Mouse (Mus musculus) monocyte, adult 5-6 weeks (primary cell): ENCODE data around the gene Fgfr2. TPM values are rescaled to one million over a fixed set of nuclear protein-coding genes. Genes with fewer than 3 reads are reported as not detected.

Experiments used
- ATAC-seq: fragments of 153-309, 156-312 bp; replicated peaks from 2 replicates; pipeline ENCODE4 v1.8.0; 2017; ENCODE audit warnings: mild to moderate bottlenecking; ENCODE audit not compliant: low TSS enrichment, insufficient number of reproducible peaks, severe bottlenecking, poor library complexity, low FRiP score
- total RNA-seq: library from RNA; stranded (forward); fragments of 200-1000, 200-491, 200-594 nt; gene quantifications from 3 replicates; pipeline ENCODE4 v1.2.3, GENCODE M21; 2017

The Fgfr2 gene
- total RNA-seq, 1 experiment from 2014 or later = not detected

DNA sequence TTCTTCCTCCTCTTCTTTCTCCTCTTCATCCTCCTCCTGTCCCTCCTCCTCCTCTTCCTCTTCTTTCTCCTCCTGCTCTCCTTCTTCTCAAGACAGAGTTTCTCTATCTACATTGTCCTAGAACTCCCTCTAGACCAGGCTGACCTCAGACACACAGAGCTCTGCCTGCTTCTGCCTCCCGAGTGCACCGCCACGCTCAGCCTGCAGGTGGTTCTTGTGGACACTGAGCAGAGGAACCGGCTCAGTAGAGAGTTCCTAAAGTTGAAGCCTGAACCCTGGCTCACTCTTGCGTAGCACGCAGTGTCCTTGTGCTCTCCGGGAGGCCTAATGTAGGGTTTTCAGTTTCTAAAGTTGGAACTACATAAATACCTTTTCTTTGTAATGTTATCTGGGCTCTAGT, 418.0 kb downstream of the Fgfr2 start:
- ATAC-seq = no peak

DNA sequence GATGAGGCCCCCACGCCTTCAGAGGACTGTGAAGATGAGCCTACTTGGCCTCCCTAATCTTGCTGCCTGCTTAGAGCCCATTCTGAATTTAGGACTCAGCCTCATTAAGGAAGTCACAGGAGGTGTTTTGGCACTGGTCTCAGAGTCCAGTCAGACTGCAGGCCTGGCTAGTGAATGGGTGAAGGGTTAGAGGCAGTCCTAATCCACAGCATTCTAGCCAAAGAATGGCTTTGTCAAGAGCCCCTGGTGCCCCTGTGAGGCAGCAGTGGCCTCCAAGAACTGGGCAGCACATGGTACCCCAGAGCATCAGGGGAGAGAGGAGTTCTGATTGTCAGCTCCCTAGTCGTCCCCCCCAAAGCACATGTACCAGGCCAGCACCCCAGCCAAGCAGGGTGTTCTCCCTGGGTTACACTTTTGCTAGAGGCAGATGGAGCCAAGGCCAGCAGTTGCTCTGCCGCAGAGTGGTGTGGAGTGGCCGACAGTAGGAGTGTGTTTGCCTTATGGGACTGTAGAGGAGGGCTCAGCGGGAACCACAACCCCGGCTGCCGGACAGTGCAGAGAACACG, 418.8 kb downstream of the Fgfr2 start:
- ATAC-seq = no peak

DNA sequence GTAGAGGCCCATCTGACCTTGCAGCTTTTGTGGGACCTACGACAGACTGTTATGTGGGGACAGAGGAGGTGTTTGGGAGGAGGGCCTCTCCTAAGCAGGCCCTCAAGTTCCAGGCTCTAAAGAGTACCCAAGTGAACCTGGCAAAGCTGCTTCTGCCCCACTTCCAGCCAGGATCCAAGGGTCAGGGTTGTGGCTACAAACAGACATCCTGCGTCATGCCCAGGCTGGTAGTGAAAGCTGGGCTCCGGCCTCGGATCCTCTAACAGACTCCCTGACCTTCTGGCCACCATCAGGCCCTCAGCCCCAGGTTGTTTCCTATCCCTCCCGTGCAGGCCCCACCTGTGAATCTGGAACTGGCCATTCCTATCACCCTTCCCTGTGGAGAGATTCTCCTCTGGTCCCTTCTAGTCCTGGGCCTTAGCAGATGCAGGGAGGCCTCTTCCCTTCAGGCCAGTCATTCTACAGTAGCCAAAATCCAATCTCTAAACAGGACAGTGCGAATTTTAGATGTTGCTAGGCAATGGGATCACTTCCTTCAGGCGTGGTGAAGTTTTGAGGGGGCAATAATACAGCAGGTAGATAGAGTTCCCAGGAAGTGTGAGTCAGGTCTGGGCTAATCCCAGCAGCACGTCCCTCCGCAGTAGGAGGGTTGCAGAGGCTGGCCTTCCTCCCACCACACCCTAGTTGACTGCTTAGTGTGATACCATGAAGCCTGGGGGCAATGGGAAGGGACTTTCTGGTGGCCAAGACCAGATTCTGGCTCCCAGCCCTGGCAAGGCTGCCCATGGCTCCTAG, 419.4 kb downstream of the Fgfr2 start:
- no peak for ATAC-seq

DNA sequence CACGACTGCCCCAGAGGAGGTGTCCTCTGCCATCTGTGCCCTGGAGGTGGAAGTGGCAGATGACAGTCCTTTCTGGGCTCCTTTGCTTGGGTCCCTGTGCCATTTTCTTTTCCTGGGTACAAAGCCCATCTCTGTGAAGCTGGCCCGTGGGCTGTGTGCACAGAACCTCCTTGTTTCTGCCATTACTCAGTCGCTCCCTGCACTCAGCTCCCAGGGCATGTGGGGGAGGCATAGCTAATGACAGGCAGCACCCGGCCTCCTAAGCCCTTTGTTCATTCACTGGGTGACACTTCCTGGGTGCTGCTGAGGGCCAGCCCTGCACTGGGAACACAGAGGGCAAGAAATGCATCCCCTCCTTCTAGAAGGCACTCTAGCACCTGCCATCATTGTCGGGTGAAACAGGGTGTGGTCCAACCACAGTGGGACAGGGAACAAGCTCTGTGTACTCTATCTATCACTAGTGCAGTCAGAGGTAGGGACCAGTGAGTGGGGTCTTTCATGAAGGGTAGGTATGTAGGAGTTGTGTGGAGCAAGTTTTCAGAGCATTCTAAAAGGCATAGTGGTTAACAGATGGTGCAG, 420.6 kb downstream of the Fgfr2 start:
- no peak for ATAC-seq

DNA sequence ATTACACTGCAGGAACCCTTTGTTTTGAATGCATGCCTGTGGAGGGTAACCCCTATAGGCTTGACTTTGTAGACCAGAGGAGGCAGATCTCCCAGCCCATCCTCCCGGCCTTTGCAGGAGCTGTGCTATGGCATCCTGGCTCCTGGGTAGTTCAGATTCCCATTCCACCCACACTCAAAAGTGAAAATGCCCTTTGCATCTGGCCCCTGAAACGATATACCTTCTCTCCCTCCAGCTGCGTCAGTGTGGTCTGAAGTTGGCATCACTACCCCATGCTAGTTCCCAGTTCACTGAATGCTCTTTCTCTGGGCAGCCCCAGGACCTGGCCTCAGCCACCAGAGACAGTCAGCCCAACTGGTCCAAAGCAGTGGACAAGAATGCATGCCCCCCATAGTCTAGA, 421.1 kb downstream of the Fgfr2 start:
- ATAC-seq = no peak

DNA sequence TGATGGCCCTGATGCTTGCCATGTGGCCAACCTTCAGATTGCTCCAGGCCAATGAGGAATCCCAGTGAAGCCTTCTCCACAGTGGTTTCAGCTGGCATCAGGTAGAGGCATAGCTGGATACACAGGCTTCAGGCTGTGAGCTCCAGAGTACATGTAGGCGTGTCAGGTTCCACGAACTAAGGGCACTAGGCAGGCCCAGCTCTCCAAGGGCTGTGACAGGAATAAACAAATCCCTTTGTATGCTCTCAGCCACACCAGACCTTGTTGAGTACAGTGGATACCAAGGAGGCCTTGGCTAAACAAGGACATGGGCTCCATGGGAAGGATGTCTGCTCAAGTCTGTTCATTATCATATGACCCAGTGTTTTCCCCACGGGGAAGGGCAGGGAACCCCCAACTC, 421.7 kb downstream of the Fgfr2 start:
- ATAC-seq = no peak

DNA sequence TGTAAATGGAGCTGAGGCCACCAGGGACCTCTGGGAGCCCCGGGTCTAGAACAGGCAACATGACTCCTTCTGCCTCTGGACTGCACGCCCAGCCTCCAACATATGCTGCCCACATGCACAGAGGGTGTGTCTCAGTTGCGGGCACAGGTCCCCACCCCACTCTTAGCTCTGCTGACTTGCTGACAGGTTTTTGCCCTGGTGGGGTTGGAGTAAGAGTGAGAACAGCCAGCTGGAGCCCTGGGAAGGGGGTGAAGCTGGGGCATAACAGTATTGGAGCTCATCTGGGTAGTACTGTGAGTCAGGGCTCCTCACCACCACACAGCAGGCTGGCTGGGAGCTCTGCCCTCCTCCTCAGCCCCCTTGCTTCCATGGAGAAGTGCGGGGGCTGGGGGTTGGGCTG, 423.0 kb downstream of the Fgfr2 start:
- no peak for ATAC-seq

DNA sequence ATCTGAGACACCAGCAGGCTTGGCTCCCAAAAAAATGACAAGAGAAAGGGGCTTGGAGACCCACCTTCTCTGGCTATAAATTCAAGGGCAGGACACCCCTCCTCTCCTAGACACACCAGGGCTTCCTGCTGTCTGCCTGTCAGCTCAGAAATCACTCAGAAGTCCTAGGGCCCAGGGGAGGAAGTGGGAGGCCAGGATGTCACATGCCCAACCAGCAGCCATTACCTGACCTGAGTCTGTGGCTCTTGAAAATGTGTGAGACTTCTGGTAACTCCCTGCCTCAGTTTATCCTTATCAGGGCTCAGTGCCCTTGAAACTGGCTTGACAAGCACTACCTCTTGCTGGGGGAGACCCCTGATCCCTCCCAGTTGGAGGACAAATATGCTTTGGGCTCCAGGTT, 423.5 kb downstream of the Fgfr2 start:
- ATAC-seq = no peak

DNA sequence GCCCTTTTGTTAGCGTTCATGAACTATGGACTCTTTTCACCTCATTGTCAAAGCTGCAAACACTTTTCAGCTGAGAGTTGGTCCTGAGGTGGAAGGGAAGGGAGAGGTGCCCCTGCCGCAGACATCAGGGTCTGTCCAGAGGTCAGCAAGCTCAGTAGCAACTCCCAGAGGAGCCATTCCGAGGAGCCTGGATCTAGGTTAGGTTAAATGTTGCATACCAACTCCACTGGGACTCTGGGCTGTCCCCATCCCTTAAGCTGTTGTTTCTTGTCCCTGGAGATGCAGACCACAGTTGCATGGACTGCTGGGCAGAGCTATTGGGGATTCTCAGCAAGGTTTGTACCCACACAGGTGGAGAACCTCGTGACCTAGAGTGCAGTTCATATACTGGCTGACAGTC, 424.0 kb downstream of the Fgfr2 start:
- ATAC-seq = no peak

DNA sequence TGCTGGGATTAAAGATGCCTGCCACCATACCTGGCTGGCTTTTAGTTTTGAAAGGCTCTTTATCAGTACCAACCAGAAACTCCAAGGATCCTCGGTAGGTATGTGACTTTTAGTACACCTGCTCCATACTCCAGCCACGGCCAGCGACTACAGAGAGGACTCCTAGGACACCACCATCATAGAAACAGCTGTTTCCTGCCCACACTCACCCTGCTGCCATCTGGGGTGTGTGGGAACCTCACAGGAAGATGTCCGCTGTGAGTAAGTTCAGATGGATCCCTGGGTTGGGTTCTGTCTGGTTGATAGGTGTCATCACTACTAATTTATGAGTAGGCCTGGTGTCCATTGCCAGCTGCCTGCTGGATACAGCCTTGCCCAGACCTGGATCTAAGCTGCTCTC, 424.4 kb downstream of the Fgfr2 start:
- no peak for ATAC-seq

DNA sequence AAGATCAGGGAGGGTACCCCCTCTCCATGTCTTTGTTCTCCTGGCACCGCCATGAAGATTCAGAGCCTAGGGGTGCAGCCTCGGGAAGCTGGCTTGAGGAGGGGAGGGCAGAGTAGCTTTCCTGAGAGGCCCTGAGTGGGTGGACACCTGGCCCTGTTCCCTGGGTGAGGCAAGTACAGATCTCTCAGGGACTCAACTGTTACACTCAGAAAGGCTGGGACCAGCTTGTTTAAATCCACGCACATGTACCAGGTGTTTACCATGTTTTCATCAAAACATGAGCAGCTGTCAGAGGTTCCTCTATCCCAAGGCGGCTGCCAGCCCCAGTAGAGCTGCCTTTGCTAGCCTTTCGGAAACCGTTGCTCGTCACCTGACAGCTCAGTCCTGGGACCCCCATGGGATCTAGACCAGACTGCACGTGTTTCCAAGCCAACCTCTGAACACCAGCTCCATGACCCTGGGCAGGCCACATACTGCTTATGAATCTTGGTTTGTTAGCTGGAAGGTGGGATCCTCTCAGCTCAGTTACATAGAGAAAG, 425.8 kb downstream of the Fgfr2 start:
- ATAC-seq = no peak

DNA sequence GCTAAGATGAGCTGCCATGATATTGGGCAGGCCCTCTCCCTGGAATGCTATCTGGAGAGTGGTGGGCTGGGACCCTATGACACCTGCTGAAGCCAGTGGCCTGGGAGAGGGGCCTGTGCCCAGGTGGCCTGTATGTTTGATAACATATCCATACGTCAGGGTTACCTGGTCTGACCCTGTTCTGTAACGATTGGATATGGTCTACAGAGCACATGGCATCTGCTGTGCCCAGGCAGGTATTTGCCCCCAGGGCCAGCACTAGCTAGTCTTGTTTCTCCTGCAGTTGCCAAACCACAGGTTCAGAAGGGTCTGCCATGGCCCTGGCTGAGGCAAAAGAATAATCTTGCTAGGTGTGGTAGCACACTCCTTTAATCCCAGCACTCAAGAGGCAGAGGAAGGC, 429.6 kb downstream of the Fgfr2 start:
- no peak for ATAC-seq

DNA sequence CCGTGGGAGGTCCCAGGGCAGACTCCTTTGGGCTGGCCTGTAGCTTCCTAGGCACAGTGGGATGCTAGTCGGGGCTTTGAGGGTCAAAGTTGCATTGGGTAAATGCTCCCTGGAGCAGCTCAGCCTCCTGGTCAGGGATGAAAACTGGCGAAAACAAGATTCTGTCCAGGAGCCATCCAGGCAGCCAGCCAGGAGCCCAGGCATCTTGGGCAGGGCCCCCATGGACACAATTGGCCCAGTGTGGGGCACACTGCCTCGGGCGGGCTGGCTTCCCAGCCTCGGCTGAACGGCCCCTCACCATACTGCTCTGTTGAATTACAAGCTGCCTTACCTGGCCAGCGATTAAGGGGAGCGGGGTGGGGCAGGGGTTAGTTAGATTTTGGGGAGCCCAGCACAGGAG, 430.4 kb downstream of the Fgfr2 start:
- no peak for ATAC-seq

DNA sequence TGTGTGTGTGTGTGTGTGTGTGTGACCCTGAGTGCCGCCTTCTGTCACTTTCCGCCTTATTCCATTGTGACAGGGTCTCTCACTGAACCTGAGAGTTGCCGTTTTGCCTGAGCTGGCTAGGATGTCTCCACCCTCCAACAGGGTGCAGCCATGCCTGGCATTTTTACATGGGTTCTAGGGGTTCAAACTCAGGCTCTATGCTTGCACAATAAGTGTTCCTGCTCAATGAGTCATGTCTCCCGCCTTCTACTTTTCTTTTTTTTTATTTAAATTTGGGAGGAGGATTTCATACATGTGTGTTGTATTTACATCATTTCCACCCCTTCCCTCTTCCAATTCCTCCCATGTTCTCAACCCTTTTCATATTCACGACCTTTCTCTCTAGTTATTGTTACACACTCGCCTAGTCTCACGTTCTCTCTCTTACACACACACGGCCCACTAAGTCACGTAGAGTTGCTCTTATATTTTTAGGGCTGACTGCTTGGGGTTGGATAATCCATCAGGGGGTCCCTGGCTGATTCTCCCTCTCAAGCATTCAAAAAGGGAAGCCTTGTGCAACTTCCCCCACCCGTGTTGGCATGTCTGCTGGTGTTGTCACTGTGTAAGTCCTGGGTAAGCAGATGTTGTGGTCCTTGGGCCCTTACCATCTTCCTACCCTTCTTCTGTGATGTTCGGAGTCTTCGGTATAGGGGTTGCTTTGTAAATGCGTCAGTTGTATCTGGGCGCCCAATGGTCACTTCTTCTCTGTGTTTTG, 432.3 kb downstream of the Fgfr2 start:
- ATAC-seq = no peak

DNA sequence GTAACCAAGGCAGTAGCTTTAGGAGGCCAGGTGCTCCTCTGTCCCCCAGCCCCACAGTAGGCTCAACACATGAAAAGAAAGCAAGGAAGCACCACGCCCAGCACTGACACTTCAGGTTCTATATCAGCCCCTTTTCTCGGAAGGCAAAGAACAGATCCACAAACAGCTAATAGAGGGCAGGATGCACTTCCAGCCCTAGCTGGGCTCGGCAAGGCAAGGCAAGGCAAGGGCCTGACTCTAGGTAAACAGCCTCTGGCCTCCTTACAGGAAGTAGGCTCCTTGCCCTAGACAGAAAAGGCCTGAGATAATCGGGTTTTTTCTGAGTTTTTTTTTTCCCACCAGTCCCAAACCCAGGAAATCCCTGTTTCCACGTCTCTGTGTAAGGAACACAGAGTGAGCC, 433.4 kb downstream of the Fgfr2 start:
- no peak for ATAC-seq

DNA sequence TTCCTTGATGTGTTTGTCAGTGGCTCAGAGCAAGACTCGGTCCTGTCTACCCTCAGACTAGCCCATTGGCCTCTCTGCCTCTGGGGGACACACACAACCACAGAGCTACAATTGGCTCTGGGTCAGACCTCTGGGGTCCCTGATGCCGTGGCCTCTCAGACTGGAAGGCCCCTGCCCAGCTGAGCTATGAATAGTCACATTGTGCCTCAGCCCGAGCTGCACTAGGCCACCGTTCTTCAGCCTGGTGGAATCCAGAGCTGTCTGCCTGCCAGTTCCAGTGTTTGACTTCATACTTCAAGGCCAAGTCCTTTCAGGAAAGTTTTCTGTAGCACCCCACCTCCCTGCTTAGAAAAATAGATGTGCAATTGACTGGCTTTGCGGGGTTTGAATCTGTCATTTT, 434.4 kb downstream of the Fgfr2 start:
- no peak for ATAC-seq

DNA sequence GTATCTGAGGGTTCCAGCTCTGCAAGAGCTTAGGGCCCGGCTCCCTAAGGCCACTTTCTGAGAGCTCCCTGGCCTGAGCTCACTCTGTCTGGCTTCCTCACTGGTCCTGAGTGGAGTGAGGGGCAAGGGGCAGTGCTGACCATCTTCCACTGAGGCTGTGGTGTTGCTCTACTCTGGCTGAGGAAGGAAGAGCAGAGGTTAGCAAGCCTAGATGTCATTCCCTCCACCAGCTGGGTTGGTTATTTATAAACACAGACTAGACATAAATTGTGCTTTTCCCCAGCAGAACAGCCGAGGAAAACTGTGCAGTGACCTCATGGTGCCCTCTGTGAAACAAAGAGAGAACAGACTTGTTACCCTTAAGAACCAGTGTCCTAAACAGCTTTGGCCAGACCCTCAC, 435.3 kb downstream of the Fgfr2 start:
- ATAC-seq = no peak

DNA sequence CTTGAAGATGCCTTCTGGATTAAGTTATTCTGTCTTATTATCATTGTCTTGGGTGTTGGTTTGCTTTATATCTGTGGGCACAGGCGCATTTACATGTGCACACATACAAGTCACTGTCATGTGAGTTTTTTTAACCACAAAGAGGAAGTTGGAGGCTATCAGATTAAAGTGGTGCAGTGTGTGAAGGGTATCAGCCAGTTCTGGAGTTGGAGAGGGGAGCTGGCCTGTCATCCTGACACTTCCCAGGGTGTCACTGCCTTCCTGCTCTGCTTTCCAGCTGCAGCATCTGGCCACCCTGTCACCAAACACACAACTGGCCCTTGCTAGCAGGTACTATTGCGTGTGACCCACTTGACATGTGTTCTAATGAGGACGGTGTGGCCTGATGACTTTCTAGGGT, 436.6 kb downstream of the Fgfr2 start:
- peak; percentile 76 for ATAC-seq

DNA sequence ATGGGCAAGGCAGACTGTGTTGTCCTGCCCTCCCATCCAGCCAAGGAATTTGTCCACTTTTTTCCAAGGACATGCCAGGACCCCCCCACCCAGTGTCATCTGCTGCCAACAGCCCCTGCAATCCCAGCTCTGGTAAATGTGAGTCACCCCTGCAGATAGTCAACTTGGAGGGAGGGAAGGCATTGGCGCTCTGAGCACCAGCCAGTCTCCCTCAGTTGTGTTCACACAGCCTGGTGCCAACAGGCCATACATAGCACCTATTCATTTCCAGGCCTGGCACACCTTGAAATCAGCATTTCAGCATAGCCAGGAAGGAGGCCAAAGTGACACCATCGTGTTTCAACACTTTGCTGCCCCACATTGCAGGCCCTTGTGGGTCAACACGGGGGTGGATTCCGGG, 439.2 kb downstream of the Fgfr2 start:
- ATAC-seq = no peak
